Mouse (Mus musculus): ENCODE data around the gene Ankrd34a. TPM values are rescaled to one million over a fixed set of nuclear protein-coding genes. Genes with fewer than 3 reads are reported as not detected.

Gene Ankrd34a
- polyA plus RNA-seq, 1 experiment from 2014 or later, result 2.3 TPM

Other genes starting within 250 kb of the Ankrd34a start
- gene BC107364, start 144.3 kb upstream of the Ankrd34a start, polyA plus RNA-seq (2014; fragmentation: Nextera tagmentation; extraction: Ambion mirVana), result not detected in 2 replicates
- gene Hfe2, start 71.5 kb upstream of the Ankrd34a start, polyA plus RNA-seq (2014; fragmentation: Nextera tagmentation; extraction: Ambion mirVana), result 0.11 and 0.28 TPM in 2 replicates
- 149 and 154 TPM in 2 replicates for gene Txnip, start 38.7 kb upstream of the Ankrd34a start, polyA plus RNA-seq (2014; fragmentation: Nextera tagmentation; extraction: Ambion mirVana)
- gene Gm16253, start 19.7 kb upstream of the Ankrd34a start, polyA plus RNA-seq (2014; fragmentation: Nextera tagmentation; extraction: Ambion mirVana), result 0.37 and 1.6 TPM in 2 replicates
- gene Polr3gl, start 2.5 kb upstream of the Ankrd34a start, polyA plus RNA-seq (2014; fragmentation: Nextera tagmentation; extraction: Ambion mirVana), result 13.6 and 17.4 TPM in 2 replicates
- 6.7 and 8.3 TPM in 2 replicates for gene Lix1l, start 4.5 kb downstream of the Ankrd34a start, polyA plus RNA-seq (2014; fragmentation: Nextera tagmentation; extraction: Ambion mirVana)
- gene Rbm8a, start 33.3 kb downstream of the Ankrd34a start, polyA plus RNA-seq (2014; fragmentation: Nextera tagmentation; extraction: Ambion mirVana), result 137 and 149 TPM in 2 replicates
- gene Pex11b, start 38.7 kb downstream of the Ankrd34a start, polyA plus RNA-seq (2014; fragmentation: Nextera tagmentation; extraction: Ambion mirVana), result 44.1 and 54.3 TPM in 2 replicates
- gene Gm42957, start 38.8 kb downstream of the Ankrd34a start, polyA plus RNA-seq (2014; fragmentation: Nextera tagmentation; extraction: Ambion mirVana), result 0.07 and 0.12 TPM in 2 replicates
- 0.61 and 0.86 TPM in 2 replicates for gene Itga10, start 48.9 kb downstream of the Ankrd34a start, polyA plus RNA-seq (2014; fragmentation: Nextera tagmentation; extraction: Ambion mirVana)
- 0.20 and 0.38 TPM in 2 replicates for gene Ankrd35, start 73.5 kb downstream of the Ankrd34a start, polyA plus RNA-seq (2014; fragmentation: Nextera tagmentation; extraction: Ambion mirVana)
- 35.5 and 40.0 TPM in 2 replicates for gene Pias3, start 99.7 kb downstream of the Ankrd34a start, polyA plus RNA-seq (2014; fragmentation: Nextera tagmentation; extraction: Ambion mirVana)
- 6.3 and 7.5 TPM in 2 replicates for gene Nudt17, start 111.9 kb downstream of the Ankrd34a start, polyA plus RNA-seq (2014; fragmentation: Nextera tagmentation; extraction: Ambion mirVana)
- 34.5 and 38.5 TPM in 2 replicates for gene Polr3c, start 131.0 kb downstream of the Ankrd34a start, polyA plus RNA-seq (2014; fragmentation: Nextera tagmentation; extraction: Ambion mirVana)
- 44.6 and 47.2 TPM in 2 replicates for gene Rnf115, start 131.0 kb downstream of the Ankrd34a start, polyA plus RNA-seq (2014; fragmentation: Nextera tagmentation; extraction: Ambion mirVana)
- gene Pdzk1, start 232.6 kb downstream of the Ankrd34a start, polyA plus RNA-seq (2014; fragmentation: Nextera tagmentation; extraction: Ambion mirVana), result 1.1 and 1.3 TPM in 2 replicates
- 0.77 and 0.79 TPM in 2 replicates for gene Cd160, start 232.7 kb downstream of the Ankrd34a start, polyA plus RNA-seq (2014; fragmentation: Nextera tagmentation; extraction: Ambion mirVana)